15 mouse cellular contexts compared by ENCODE assay signal in the genomic region with DNA sequence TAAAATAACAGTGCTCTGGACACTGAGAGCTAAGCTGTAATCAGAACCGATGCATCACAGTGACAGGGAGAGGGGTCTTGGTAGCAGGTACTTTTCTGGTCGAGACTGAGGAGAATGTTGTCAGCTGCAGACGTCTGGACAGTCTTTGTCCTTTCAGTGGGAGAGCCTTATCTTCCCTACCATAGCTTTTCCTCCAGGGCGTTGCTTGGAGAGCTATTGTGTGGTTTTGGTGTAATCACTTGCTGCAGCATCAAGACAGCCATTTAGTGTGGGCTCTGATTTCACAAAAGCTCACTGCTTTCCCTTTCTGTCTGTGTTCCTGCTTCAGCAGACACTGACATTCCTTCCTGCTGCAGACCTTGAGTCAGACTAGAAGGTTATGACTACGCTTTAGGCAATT.
DNase-seq lines count a peak whose midpoint lies in the region; ATAC-seq and TF ChIP-seq lines count a peak whose summit lies in the region.
"Had no signal": no experiment of that assay in that cellular context is flagged by ENCODE, and none has a peak within 500 bp of the region (broad histone marks: within the 10 kb centered on the region; RNA-seq: fewer than 3 reads in every experiment).

No protein-coding gene starts in this region.

- H3K9ac ChIP-seq in heart, embryonic 12.5 days, result no peak overlapping the region
- H3K9ac ChIP-seq in midbrain, embryonic 12.5 days (replicated peaks), result no peak overlapping the region
- H3K9ac ChIP-seq in liver, embryonic 12.5 days, result no peak overlapping the region
- H3K9ac ChIP-seq in neural tube, embryonic 15.5 days (replicated peaks), result no peak overlapping the region
- H3K9ac ChIP-seq: forebrain, embryonic 13.5 days; lung, embryonic 15.5 days; neural tube, embryonic 12.5 days had no signal

- no peak for TF ChIP-seq POLR2A in kidney, adult 2 months (IDR thresholded peaks at IDR 0.05; ENCODE audit: low read depth, low read length)

- H3K27me3 ChIP-seq in heart, embryonic 12.5 days (replicated peaks), result no peaks in the 10 kb centered on the region
- no peaks in the 10 kb centered on the region for H3K27me3 ChIP-seq in midbrain, embryonic 12.5 days
- H3K27me3 ChIP-seq in midbrain, embryonic 10.5 days (ENCODE audit: low read depth, poor library complexity, severe bottlenecking), result no peaks in the 10 kb centered on the region
- H3K27me3 ChIP-seq in liver, embryonic 12.5 days (replicated peaks), result no peaks in the 10 kb centered on the region
- H3K27me3 ChIP-seq in neural tube, embryonic 15.5 days (replicated peaks), result no peaks in the 10 kb centered on the region
- no peaks in the 10 kb centered on the region for H3K27me3 ChIP-seq in kidney, adult 2 months (replicated peaks; ENCODE audit: control insufficient read depth, insufficient read depth, low read length)
- H3K27me3 ChIP-seq: CH12.LX; forebrain, embryonic 13.5 days; lung, embryonic 15.5 days; neural tube, embryonic 12.5 days had no signal

- H3K27ac ChIP-seq in heart, embryonic 12.5 days (ENCODE audit: poor library complexity, severe bottlenecking), result peak overlapping the region; percentile 47
- peak overlapping the region; percentile 42; the same call in 1 of the 2 replicates for H3K27ac ChIP-seq in midbrain, embryonic 12.5 days (replicated peaks)
- H3K27ac ChIP-seq in midbrain, embryonic 10.5 days (replicated peaks), result no peak overlapping the region
- no peak overlapping the region for H3K27ac ChIP-seq in liver, embryonic 12.5 days
- peak overlapping the region; percentile 37; the same call in 1 of the 2 replicates for H3K27ac ChIP-seq in neural tube, embryonic 15.5 days (replicated peaks)
- no peak overlapping the region for H3K27ac ChIP-seq in kidney, adult 2 months (ENCODE audit: insufficient read depth, low read depth, low read length)
- H3K27ac ChIP-seq: forebrain, embryonic 13.5 days; kidney, postnatal 0 days; left cerebral cortex, adult 2 months; lung, embryonic 15.5 days; neural tube, embryonic 12.5 days had no signal

- H3K36me3 ChIP-seq in heart, embryonic 12.5 days, result peaks cover 5% of the 10 kb centered on the region
- H3K36me3 ChIP-seq in midbrain, embryonic 12.5 days, result no peaks in the 10 kb centered on the region
- H3K36me3 ChIP-seq in midbrain, embryonic 10.5 days, result no peaks in the 10 kb centered on the region
- no peaks in the 10 kb centered on the region for H3K36me3 ChIP-seq in liver, embryonic 12.5 days
- H3K36me3 ChIP-seq in neural tube, embryonic 15.5 days, result no peaks in the 10 kb centered on the region
- no peaks in the 10 kb centered on the region for H3K36me3 ChIP-seq in kidney, adult 2 months (ENCODE audit: control insufficient read depth, insufficient read depth, low read length)
- H3K36me3 ChIP-seq: lung, embryonic 15.5 days; neural tube, embryonic 12.5 days had no signal

- H3K4me3 ChIP-seq in heart, embryonic 12.5 days, result no peak overlapping the region
- no peak overlapping the region for H3K4me3 ChIP-seq in midbrain, embryonic 12.5 days
- no peak overlapping the region for H3K4me3 ChIP-seq in midbrain, embryonic 10.5 days
- no peak overlapping the region for H3K4me3 ChIP-seq in liver, embryonic 12.5 days
- H3K4me3 ChIP-seq in neural tube, embryonic 15.5 days (replicated peaks), result no peak overlapping the region
- H3K4me3 ChIP-seq in kidney, adult 2 months (ENCODE audit: insufficient read depth, low read depth, low read length), result no peak overlapping the region
- H3K4me3 ChIP-seq: forebrain, embryonic 13.5 days; left cerebral cortex, adult 2 months; lung, embryonic 15.5 days; neural tube, embryonic 12.5 days had no signal

- peak overlapping the region; percentile 11; the same call in 1 of the 2 replicates for H3K4me2 ChIP-seq in heart, embryonic 12.5 days
- H3K4me2 ChIP-seq in midbrain, embryonic 12.5 days (replicated peaks), result no peak overlapping the region
- no peak overlapping the region for H3K4me2 ChIP-seq in liver, embryonic 12.5 days
- H3K4me2 ChIP-seq in neural tube, embryonic 15.5 days, result no peak overlapping the region
- H3K4me2 ChIP-seq: forebrain, embryonic 13.5 days; lung, embryonic 15.5 days; neural tube, embryonic 12.5 days had no signal

- DNase-seq in heart, postnatal 14 days, result no peak
- no peak for DNase-seq in midbrain, embryonic 10.5 days (ENCODE audit: low spot score)
- no peak for DNase-seq in kidney, postnatal 25 days
- DNase-seq in kidney, adult 2 months, result no peak
- DNase-seq: right cerebral cortex, postnatal 4 days had no signal

- no peak for TF ChIP-seq CTCF in kidney, adult 2 months (conservative IDR thresholded peaks at IDR 0.05; ENCODE audit: insufficient read depth, insufficient read length, low read depth, low read length)

- WGBS in heart, embryonic 12.5 days, result 10% methylated on average over 5 of the region's 5 CpGs
- WGBS in midbrain, embryonic 12.5 days, result 42% methylated on average over 5 of the region's 5 CpGs
- WGBS in midbrain, embryonic 10.5 days, result 53% methylated on average over 5 of the region's 5 CpGs
- 10% methylated on average over 5 of the region's 5 CpGs for WGBS in liver, embryonic 12.5 days (ENCODE audit: insufficient replicate concordance)
- 43% methylated on average over 5 of the region's 5 CpGs for WGBS in neural tube, embryonic 15.5 days
- WGBS in kidney, adult 2 months, result 71% methylated on average over 5 of the region's 5 CpGs

- peaks cover 37% of the 10 kb centered on the region for H3K4me1 ChIP-seq in heart, embryonic 12.5 days (replicated peaks)
- no peaks in the 10 kb centered on the region for H3K4me1 ChIP-seq in midbrain, embryonic 12.5 days
- 0 out of 2 replicates have a peak, but pooled peaks cover 2% of the 10 kb centered on the region for H3K4me1 ChIP-seq in midbrain, embryonic 10.5 days
- peaks cover 63% of the 10 kb centered on the region for H3K4me1 ChIP-seq in liver, embryonic 12.5 days
- H3K4me1 ChIP-seq in neural tube, embryonic 15.5 days, result no peaks in the 10 kb centered on the region
- no peaks in the 10 kb centered on the region; the same call in 1 of the 2 replicates for H3K4me1 ChIP-seq in kidney, adult 2 months (ENCODE audit: control insufficient read depth, insufficient read depth, low read length)
- H3K4me1 ChIP-seq: forebrain, embryonic 13.5 days; neural tube, embryonic 12.5 days had no signal

- intact Hi-C loops in heart, postnatal 14 days (cut with DNase I), result no loop called here

- H3K9me3 ChIP-seq in heart, embryonic 12.5 days (replicated peaks), result no peaks in the 10 kb centered on the region
- no peaks in the 10 kb centered on the region for H3K9me3 ChIP-seq in midbrain, embryonic 12.5 days
- H3K9me3 ChIP-seq in midbrain, embryonic 10.5 days (replicated peaks), result no peaks in the 10 kb centered on the region
- no peaks in the 10 kb centered on the region for H3K9me3 ChIP-seq in liver, embryonic 12.5 days (replicated peaks)
- H3K9me3 ChIP-seq in neural tube, embryonic 15.5 days (replicated peaks), result no peaks in the 10 kb centered on the region
- H3K9me3 ChIP-seq: forebrain, embryonic 13.5 days; lung, embryonic 15.5 days; neural tube, embryonic 12.5 days had no signal

- peak; percentile 22; the same call in 1 of the 2 replicates for ATAC-seq in heart, embryonic 12.5 days (ENCODE audit: insufficient number of reproducible peaks, low FRiP score)
- 0 out of 2 replicates have a peak, but pooled peaks have one; percentile 12 for ATAC-seq in midbrain, embryonic 12.5 days (ENCODE audit: low FRiP score, low read depth)
- ATAC-seq in liver, embryonic 12.5 days, result peak; percentile 47
- no peak for ATAC-seq in neural tube, embryonic 15.5 days (ENCODE audit: low FRiP score)
- ATAC-seq: forebrain, embryonic 13.5 days had no signal

Comparison
In these comparisons a context has a peak if more than half of its experiments do, and no peak if none do; other contexts are left out.
1. H3K27ac ChIP-seq: peak in heart, embryonic 12.5 days (single experiment), midbrain, embryonic 12.5 days (single experiment) and neural tube, embryonic 15.5 days (single experiment); none in midbrain, embryonic 10.5 days (single experiment), liver, embryonic 12.5 days (single experiment) and kidney, adult 2 months (single experiment).